Mouse (Mus musculus) spleen, adult 2 months (tissue): ENCODE data around the gene Coro7. TPM values are rescaled to one million over a fixed set of nuclear protein-coding genes. Genes with fewer than 3 reads are reported as not detected.

Experiments
- DNase-seq, 2 experiments: peaks; one replicate each; pipeline versions ENCODE4 v3.0.0 to v3.0.0-alpha.2; 2012 to 2021; ENCODE audit warnings: low spot score in 2 of 2, low read depth in 1 of 2
- H3K27ac ChIP-seq: fragments of 200-500 bp; 2 replicates; pipeline ENCODE4 v1.5.1; 2012; ENCODE audit warnings: low read length, inconsistent platforms; ENCODE audit not compliant: insufficient read depth
- H3K27me3 ChIP-seq: fragments of 200-500 bp; 2 replicates; pipeline ENCODE4 v1.6.1; 2012; ENCODE audit warnings: mild to moderate bottlenecking, moderate library complexity, low read length, inconsistent platforms; ENCODE audit not compliant: control insufficient read depth, insufficient read depth
- H3K36me3 ChIP-seq: fragments of 200-500 bp; 2 replicates; pipeline ENCODE4 v1.6.1; 2012; ENCODE audit warnings: mild to moderate bottlenecking, low read length, inconsistent platforms; ENCODE audit not compliant: control insufficient read depth, insufficient read depth
- H3K4me1 ChIP-seq: fragments of 200-500 bp; 2 replicates; pipeline ENCODE4 v1.6.1; 2011; ENCODE audit warnings: inconsistent platforms; ENCODE audit not compliant: control insufficient read depth, insufficient read depth, insufficient read length
- H3K4me3 ChIP-seq: fragments of 200-500 bp; 2 replicates; pipeline ENCODE4 v1.5.1; 2011; ENCODE audit warnings: mild to moderate bottlenecking, inconsistent platforms; ENCODE audit not compliant: insufficient read depth, insufficient read length; ENCODE audit errors: extremely low read depth
- CTCF ChIP-seq: fragments of 200-500 bp; IDR thresholded peaks from 2 replicates; pipeline ENCODE4 v1.5.1; 2011; ENCODE audit warnings: mild to moderate bottlenecking, inconsistent platforms; ENCODE audit not compliant: insufficient read depth, insufficient read length, insufficient replicate concordance; ENCODE audit errors: extremely low read depth
- POLR2A ChIP-seq: fragments of 200-500 bp; IDR thresholded peaks from 2 replicates; pipeline ENCODE4 v1.6.1; 2011; ENCODE audit warnings: low read depth, low read length, inconsistent platforms
- WGBS: fragments of 180-500 bp; shearing (Covaris S2); methylation state at CpG from one replicate; pipeline ENCODE4 v1.1.7; 2018; 5-methylcytosine and 5-hydroxymethylcytosine counted together
- polyA plus RNA-seq: library from polyadenylated mRNA; depleted of rRNA; stranded (reverse); fragments of >200 nt; gene quantifications from 2 replicates; pipeline ENCODE4 v1.2.3, GENCODE M21; 2012; rRNA removed

The Coro7 gene
- polyA plus RNA-seq, 1 experiment = 150 TPM

- Histone ChIP-seq H3K36me3 (no peaks in the 10 kb centered on the region), H3K4me1 (no peaks in the 10 kb centered on the region; the same call in 1 of the 2 replicates), H3K27me3 (no peaks in the 10 kb centered on the region), H3K4me3 (no peak overlapping the region), H3K27ac (no peak overlapping the region)
- 37% methylated on average over 7 of the region's 7 CpGs for WGBS
- TF ChIP-seq CTCF (no peak), POLR2A (no peak)
- no peak for DNase-seq
Observed at GRCm38 (mm10) chr16:4578630-4579029, 100.9 kb downstream of the Coro7 start.

DNA sequence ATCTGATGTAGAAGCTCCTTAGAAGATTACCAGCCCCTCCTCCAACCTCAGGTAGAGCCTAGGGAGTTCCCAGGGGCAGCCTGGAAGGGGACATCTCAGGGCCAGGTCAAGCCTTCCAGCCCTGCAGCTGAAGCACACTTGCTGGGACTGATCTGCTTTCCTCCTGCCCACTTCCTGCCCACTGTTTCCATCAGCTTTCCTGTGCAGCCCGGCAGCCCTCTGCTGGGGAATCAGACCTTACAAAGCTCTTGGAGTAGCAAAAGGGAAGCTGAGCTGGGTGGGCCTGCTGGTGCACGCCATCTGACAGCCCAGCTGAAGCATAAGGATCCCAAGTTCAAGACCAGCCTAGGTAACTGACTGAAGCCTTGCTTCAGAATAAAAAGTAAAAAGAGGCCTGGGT lies 102.7 kb downstream of the Coro7 start:
- H3K27me3 ChIP-seq = no peaks in the 10 kb centered on the region
- no peak overlapping the region for H3K27ac ChIP-seq
- TF ChIP-seq CTCF (no peak), POLR2A (no peak)
- H3K36me3 ChIP-seq = no peaks in the 10 kb centered on the region
- DNase-seq = no peak
- WGBS = 21% methylated on average over 2 of the region's 2 CpGs
- no peaks in the 10 kb centered on the region; the same call in 1 of the 2 replicates for H3K4me1 ChIP-seq
- H3K4me3 ChIP-seq = no peak overlapping the region

Other genes with a start within 250 kb of the Coro7 start
- 0.53 and 0.68 TPM in 2 replicates for gene Srl, start 138.0 kb downstream of the Coro7 start, polyA plus RNA-seq
- gene Tfap4, start 119.9 kb downstream of the Coro7 start, polyA plus RNA-seq = 5.6 and 8.7 TPM in 2 replicates
- 11.9 and 14.1 TPM in 2 replicates for gene Glis2, start 85.1 kb downstream of the Coro7 start, polyA plus RNA-seq
- gene Pam16, start 54.8 kb downstream of the Coro7 start, polyA plus RNA-seq = 8.2 and 9.5 TPM in 2 replicates
- gene Vasn, start 39.8 kb downstream of the Coro7 start, polyA plus RNA-seq = 23.6 and 31.3 TPM in 2 replicates
- gene Dnaja3, start 39.8 kb downstream of the Coro7 start, polyA plus RNA-seq = 11.0 and 12.1 TPM in 2 replicates
- gene Nmral1, start 39.6 kb upstream of the Coro7 start, polyA plus RNA-seq = 8.7 and 9.4 TPM in 2 replicates
- 17.2 and 19.8 TPM in 2 replicates for gene Hmox2, start 46.6 kb upstream of the Coro7 start, polyA plus RNA-seq
- gene Cdip1, start 110.5 kb upstream of the Coro7 start, polyA plus RNA-seq = 40.4 and 55.2 TPM in 2 replicates
- not detected in 2 replicates for gene 4930562C15Rik, start 155.6 kb upstream of the Coro7 start, polyA plus RNA-seq
- 65.6 and 67.6 TPM in 2 replicates for gene Ubald1, start 200.5 kb upstream of the Coro7 start, polyA plus RNA-seq
- 103 and 134 TPM in 2 replicates for gene Mgrn1, start 206.5 kb upstream of the Coro7 start, polyA plus RNA-seq